Mouse (Mus musculus): ENCODE data around the gene Rbm6.

Gene Rbm6

GRCm38 (mm10) chr9:107873137-107873536 lies at the start of gene Rbm6:
Rbm6 (minus strand) TSS chr9:107873237.
- DNase-seq (ENCODE audit: low spot score in 2 of 2): no peak

DNA sequence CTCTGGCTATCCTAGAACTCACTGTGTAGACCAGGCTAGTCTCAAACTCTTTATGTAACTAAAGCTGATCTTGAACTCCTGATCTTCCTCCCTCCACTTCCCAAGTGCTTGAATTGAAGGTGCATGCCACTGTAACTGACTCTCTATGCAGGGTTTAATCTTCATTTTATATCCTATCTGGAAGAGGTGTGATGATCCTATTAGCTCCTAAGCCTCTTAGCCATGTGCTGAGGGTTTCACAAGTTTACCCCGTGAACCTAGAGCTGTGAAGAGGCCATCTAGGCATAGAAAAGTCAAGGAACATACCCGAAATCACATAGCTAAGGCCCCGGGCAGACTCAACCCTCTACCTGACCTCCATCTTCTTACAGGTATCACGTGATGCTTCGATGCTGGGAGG lies 46.4 kb upstream of the Rbm6 start:
- no peak for DNase-seq (ENCODE audit: low spot score in 2 of 2)

- DNase-seq (ENCODE audit: low spot score in 2 of 2): no peak
These were observed 45.8 kb upstream of the Rbm6 start for GRCm38 (mm10) chr9:107918884-107919283.

GRCm38 (mm10) chr9:107917895-107918608 lies 45.0 kb upstream of the Rbm6 start:
- peak in 1 of 2 experiments; percentile 56 for DNase-seq (ENCODE audit: low spot score in 2 of 2)

DNA sequence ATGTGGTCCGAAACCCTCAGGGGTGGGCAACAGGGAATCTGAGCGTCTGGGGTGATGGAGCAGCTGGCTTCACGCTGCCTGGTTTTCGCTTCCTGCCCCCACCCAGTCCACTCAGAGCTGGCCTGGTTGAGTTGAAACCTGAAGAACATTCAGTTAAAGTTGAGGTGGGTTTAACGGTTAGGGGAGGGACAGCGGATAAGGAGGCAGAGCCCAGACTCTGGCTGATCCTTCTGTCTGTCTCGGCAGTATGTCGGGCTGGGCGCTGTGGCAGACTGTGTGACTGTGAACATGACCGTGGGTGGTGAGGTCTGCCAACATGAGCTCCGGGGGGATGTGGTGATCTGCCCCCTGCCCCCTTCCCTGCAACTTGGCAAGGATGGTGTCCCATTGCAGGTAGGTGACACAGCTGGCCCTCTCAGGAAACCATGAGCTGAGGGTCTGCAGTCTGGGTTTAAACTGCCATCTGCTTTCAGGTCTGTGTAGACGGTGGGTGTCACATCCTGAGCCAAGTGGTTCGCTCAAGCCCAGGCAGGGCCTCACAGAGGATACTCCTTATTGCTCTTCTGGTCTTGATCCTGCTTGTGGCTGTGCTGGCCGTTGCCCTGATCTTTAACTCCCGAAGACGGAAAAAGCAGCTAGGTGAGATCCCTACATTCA lies 41.9 kb upstream of the Rbm6 start:
- DNase-seq (ENCODE audit: low spot score in 2 of 2): no peak

GRCm38 (mm10) chr9:107910025-107910769 lies 37.2 kb upstream of the Rbm6 start:
- no peak for DNase-seq (ENCODE audit: low spot score in 2 of 2)

GRCm38 (mm10) chr9:107908410-107909158 lies 35.5 kb upstream of the Rbm6 start:
- DNase-seq (ENCODE audit: low spot score in 2 of 2): no peak

DNA sequence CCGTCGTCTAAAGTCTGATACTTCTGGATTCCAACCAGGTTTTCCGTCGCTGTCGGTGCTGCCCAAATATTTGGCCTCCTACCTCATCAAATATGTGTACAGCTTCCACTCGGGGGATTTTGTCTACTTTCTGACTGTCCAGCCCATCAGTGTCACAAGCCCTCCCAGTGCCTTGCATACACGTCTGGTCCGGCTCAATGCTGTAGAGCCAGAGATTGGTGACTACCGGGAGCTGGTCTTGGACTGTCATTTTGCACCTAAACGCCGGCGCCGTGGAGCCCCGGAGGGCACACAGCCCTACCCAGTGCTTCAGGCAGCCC lies 34.7 kb upstream of the Rbm6 start:
- no peak for DNase-seq (ENCODE audit: low spot score in 2 of 2)

DNA sequence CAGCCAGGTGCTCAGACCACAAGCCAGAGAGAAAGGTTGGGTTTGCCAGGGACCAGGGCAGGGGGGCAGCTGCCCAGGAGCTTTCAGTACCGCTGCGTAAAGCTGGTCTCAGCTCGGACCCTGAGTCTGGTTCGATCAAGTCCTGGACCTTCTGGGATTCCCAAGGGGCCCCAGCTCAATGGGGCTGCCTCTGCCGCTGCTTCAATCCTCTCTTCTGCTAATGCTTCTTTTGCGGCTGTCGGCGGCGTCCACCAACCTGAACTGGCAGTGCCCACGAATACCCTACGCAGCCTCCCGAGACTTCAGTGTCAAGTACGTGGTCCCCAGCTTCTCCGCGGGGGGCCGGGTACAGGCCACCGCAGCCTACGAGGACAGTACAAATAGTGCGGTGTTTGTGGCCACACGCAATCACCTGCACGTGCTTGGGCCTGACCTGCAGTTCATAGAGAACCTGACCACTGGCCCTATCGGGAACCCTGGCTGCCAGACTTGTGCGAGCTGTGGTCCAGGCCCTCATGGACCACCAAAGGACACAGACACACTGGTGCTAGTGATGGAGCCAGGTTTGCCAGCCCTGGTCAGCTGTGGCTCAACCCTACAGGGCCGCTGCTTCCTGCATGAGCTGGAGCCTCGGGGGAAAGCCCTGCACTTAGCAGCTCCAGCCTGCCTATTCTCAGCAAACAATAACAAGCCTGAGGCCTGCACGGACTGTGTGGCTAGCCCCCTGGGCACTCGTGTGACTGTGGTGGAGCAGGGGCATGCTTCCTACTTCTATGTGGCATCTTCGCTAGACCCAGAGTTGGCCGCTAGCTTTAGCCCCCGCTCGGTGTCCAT lies 34.1 kb upstream of the Rbm6 start:
- DNase-seq (ENCODE audit: low spot score in 2 of 2): no peak

DNA sequence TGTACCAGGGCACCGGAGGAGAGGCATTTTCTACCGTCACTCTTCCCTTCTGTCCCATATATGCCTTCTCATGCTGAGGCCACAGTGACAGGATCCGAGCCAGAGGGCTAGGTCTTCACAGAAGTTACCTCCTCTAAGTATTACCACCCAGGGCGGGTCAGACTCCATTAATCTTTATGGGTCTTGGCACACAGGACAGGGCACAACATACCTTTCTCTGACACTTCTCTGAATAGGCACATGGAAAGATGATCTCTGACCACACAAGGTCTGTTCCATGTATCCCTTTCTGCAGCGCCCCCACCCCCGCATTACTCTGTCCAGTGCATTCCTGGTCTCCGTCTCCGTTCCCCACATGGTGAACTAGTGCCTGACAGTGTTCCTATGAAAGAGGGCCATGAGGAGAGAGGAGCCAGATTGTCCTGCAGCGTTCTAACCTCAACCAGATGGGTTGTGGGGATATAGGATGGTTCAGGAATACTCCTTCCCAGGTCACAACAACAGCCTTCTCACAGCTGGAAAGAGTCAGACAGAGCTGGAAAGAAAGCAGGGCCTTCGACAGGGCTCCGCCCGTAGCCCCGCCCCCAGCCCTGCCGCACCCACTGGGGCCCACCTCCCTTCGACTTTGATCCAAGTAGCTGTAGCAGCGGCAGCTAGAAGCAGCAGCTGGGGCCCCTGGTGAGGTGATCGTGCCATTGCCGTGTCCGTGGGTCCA lies 33.4 kb upstream of the Rbm6 start, which contains the start of gene Mst1r:
Gene Mst1r, plus strand, starts transcription at position 622 of the 715 bp plus-strand sequence.
- no peak for DNase-seq (ENCODE audit: low spot score in 2 of 2)

DNA sequence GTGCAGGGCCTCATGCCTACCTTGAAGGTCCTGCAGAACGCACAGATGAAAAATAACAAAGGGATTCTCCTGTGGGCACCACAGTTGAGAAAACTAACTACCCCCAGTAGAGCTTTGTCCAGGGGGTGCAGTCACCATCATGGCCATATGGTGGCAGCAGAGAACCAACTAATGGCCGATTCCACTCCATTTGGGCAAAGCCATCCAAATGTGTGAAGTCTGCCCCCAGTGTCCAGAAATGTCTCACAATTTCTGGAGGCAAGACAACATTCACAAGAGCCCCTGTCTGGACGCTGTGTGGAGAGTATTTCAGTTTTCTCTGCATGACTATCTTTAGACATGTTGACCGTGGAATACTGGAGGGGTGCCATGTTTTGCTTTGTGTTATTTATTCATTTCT lies 31.7 kb upstream of the Rbm6 start:
- peak; percentile 92 to 95 for DNase-seq (ENCODE audit: low spot score in 2 of 2)

DNA sequence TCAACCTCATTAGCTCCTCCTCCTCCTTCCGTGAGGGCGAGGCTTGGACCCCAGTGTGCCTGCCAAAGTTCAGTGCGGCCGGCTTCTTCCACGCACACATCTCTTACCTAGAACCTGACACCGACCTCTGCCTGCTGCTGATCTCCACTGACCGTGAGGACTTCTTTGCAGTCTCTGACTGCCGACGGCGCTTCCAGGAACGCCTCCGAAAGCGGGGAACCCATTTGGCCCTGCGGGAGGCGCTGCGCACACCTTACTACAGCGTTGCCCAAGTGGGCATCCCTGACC lies 28.5 kb upstream of the Rbm6 start:
- DNase-seq (ENCODE audit: low spot score in 2 of 2): no peak

DNA sequence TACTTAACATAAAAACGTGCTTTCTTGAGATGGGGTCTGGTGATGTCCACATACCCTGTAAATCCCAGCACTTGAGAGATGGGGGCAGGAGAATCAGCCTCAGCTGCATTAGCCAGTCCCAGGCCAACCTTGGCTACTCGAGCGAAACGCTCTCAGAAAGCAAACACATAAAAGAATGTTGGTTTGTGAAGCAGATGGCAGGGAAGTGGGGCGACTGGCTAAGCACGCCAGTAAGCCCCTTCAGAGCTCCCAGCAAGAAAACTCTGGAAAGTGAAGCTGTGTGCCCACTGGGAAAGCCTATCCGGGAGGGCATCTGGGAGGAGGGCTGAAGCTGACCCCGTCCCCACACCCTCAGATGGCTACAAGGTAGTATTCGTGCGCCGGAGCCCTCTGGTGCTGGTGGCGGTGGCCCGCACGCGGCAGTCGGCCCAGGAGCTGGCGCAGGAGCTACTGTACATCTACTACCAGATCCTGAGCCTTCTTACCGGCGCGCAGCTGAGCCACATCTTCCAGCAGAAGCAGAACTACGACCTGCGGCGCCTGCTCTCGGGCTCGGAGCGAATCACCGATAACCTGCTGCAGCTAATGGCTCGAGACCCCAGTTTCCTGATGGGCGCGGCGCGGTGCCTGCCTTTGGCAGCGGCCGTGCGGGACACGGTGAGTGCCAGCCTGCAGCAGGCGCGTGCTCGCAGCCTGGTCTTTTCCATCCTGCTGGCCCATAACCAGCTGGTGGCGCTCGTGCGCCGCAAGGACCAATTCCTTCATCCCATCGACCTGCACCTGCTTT lies 28.0 kb upstream of the Rbm6 start:
- peak; percentile 84 to 87 for DNase-seq (ENCODE audit: low spot score in 2 of 2)

- no peak for DNase-seq (ENCODE audit: low spot score in 2 of 2)
These were observed 26.8 kb upstream of the Rbm6 start for GRCm38 (mm10) chr9:107899855-107900254.

DNA sequence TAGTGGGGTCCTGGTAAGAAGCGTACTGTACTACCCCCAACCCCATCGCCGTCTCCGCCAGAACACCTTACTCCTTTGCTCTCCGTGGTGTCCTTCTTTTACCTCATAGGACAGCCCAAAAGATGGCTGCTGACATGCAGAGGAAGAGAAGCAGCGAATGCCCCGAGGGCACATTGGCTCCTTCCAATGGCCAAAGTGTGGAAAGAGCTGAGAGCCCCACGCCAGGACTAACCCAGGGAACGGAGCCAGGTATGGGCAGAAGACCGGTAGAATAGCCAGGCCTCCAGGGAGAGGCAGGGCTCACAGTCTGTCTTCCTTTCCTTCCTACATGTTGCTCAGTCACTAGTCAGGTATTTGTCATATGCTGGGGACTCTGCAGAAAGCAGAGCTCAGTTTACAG lies 25.5 kb upstream of the Rbm6 start:
- DNase-seq (ENCODE audit: low spot score in 2 of 2): no peak

- DNase-seq (ENCODE audit: low spot score in 2 of 2): no peak
These were observed 18.0 kb upstream of the Rbm6 start for GRCm38 (mm10) chr9:107891023-107891422.

DNA sequence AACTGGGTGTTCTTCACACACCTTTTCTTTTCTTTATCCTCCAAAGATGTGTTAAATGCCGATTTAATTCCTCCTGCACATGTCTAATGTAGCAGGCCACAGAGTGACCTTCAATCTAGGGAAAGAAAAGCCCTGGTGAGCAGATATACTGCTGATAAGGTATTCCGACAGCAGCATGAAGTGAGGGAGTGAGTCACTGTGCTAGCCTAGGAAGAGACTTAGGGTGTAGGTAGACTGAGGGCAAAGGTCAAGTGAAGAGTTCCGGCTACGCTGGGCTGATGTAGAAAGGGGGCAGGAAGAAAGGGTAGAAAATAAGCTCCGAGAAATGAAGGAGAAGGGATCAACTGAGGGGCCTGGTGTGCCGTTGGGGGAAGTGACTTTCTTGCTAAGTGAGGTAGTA lies 17.2 kb upstream of the Rbm6 start:
- DNase-seq (ENCODE audit: low spot score in 2 of 2): no peak

DNA sequence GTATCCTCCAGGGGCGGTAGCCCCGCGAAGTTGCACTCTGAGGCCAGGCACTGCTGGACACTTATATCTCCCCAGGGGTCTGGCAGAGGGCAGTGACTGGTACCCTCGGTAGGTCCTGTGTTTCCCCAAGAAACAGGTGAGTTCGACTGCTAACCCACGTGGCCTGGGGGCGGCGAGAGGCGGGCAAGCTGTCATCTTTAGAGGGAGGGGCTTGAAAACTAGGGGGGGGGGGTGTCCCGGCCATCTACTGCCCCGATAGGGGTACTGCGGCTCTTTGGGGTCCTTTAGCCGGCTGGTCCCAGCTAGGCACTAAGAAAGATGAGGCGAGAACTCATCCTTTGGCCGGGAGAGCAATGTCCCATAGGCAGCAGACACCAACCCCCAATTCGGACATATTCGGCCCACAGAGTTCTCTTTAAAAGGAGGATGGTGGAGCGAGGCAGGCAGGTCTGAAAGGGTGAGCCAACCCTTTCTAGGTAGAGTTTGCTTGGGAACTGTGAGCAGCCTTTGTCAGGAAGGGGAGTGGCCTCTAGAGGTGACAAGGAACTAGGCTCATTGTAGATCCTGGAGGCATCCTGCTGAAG lies 15.3 kb upstream of the Rbm6 start:
- DNase-seq (ENCODE audit: low spot score in 2 of 2): no peak

DNA sequence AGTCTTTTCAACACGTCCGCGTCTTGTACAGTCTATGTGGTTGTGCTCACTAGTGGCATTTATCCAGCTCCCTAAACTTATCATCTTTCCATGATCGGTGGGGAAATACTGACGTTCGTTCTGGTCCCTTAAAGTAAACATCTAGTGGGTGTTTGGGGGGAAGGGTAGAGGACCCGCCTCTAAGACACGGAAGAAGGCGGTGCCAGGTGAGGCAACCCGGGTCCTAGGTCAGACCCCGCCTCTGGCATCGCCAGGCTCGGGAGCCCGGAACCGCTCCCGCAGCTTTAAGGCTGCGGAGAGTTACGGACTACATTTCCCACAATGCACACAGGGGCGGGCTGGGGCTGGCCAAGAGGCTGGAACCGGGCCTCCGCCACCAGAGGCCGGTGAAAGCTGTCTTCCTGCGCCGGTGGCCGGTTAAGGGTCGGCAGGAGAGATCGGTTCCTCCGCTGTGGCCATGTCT lies 14.8 kb upstream of the Rbm6 start, which contains the start of gene Mon1a:
Gene Mon1a, plus strand, starts transcription at position 348 of the 463 bp plus-strand sequence.
- peak; percentile 85 to 87 for DNase-seq (ENCODE audit: low spot score in 2 of 2)

All from right cerebral cortex, adult 2 months (tissue).